Mouse (Mus musculus): ENCODE measurements around the gene Mtrf1.
"Not testable (repeated sequence)": the region's sequence is repeated elsewhere in the genome, so short reads cannot be mapped to it uniquely, and the experiment has no call there.

- TF ChIP-seq CTCF, EP300 (IDR thresholded peaks at IDR 0.05): not testable (repeated sequence)
Measured at GRCm38 (mm10) chr14:79426730-79427365, 29.3 kb downstream of the Mtrf1 start.
